Mouse (Mus musculus) neural tube, embryonic 11.5 days (tissue): ENCODE measurements at regions not wholly inside any gene's neighbourhood (a gene's known extent, or its start where the extent isn't known, plus 50 kb on each side); places are given as distances from the start of the nearest gene placed in this dataset.
A peak's percentile ranks its signal among the peaks of the same experiment; 100 is the strongest.

Experiments used
- ATAC-seq: fragments of 200-750 bp; cut with Nextera tagmentation; 2 replicates; pipeline ENCODE4 v1.8.0; 2017; ENCODE audit warnings: moderate number of reproducible peaks, mild to moderate bottlenecking, moderate TSS enrichment, moderate library complexity; ENCODE audit not compliant: insufficient read depth, low FRiP score, low TSS enrichment
- DNase-seq: peaks from one replicate; pipeline ENCODE4 v3.0.0-alpha.2; 2015; ENCODE audit warnings: low spot score
- H3K27ac ChIP-seq: fragments of 300-500 bp; sonication (generic); 2 replicates; pipeline ENCODE4 v1.5.1; 2014; ENCODE audit warnings: low read depth, mild to moderate bottlenecking, low read length
- H3K27me3 ChIP-seq: fragments of 300-500 bp; sonication (generic); 2 replicates; pipeline ENCODE4 v1.6.1; 2014; ENCODE audit warnings: mild to moderate bottlenecking, low read length, mixed read lengths; ENCODE audit not compliant: control insufficient read depth, insufficient read depth
- H3K36me3 ChIP-seq: fragments of 300-500 bp; sonication (generic); 2 replicates; pipeline ENCODE4 v1.6.1; 2014; ENCODE audit warnings: mild to moderate bottlenecking, low read length, moderate library complexity, mixed read lengths; ENCODE audit not compliant: control insufficient read depth, insufficient read depth
- H3K4me1 ChIP-seq: fragments of 300-500 bp; sonication (generic); 2 replicates; pipeline ENCODE4 v1.6.1; 2014; ENCODE audit warnings: low read length, mixed read lengths; ENCODE audit not compliant: control insufficient read depth, insufficient read depth
- H3K4me2 ChIP-seq: fragments of 300-500 bp; sonication (generic); 2 replicates; pipeline ENCODE4 v1.6.1; 2014; ENCODE audit warnings: low read depth, mild to moderate bottlenecking, moderate library complexity
- H3K4me3 ChIP-seq: fragments of 300-500 bp; sonication (generic); 2 replicates; pipeline ENCODE4 v1.5.1; 2014; ENCODE audit warnings: low read depth, low read length
- H3K9ac ChIP-seq: fragments of 300-500 bp; sonication (generic); 2 replicates; pipeline ENCODE4 v1.6.1; 2014; ENCODE audit warnings: mild to moderate bottlenecking, low read length
- H3K9me3 ChIP-seq: fragments of 300-500 bp; sonication (generic); 2 replicates; pipeline ENCODE4 v1.6.1; 2016; ENCODE audit warnings: low read length; ENCODE audit not compliant: control insufficient read depth
- WGBS: fragments of 180-500 bp; shearing (Covaris S2); extraction: QIAGEN DNeasy Blood & Tissue Kit; methylation state at CpG from one replicate; pipeline ENCODE4 v1.1.7; 2014; 5-methylcytosine and 5-hydroxymethylcytosine counted together

- peak overlapping the region; percentile 52 for H3K4me3 ChIP-seq
- no peak overlapping the region for H3K27ac ChIP-seq
- H3K4me1 ChIP-seq: peaks cover 6% of the 10 kb centered on the region; the same call in 1 of the 2 replicates
- peak; percentile 74 for ATAC-seq
- DNase-seq: peak; percentile 64
- no peaks in the 10 kb centered on the region for H3K36me3 ChIP-seq
- peak overlapping the region; percentile 91 for H3K4me2 ChIP-seq
- peak overlapping the region; percentile 59 for H3K9ac ChIP-seq
- H3K27me3 ChIP-seq: peaks cover 13% of the 10 kb centered on the region
- H3K9me3 ChIP-seq: no peaks in the 10 kb centered on the region
- under 1% methylated on average over 56 of the region's 56 CpGs for WGBS
These were observed 98.6 kb downstream of the Amer3 start for GRCm38 (mm10) chr1:34677832-34678733.

- DNase-seq: peak; percentile 25
- Histone ChIP-seq H3K9me3 (no peaks in the 10 kb centered on the region), H3K27me3 (peaks cover 13% of the 10 kb centered on the region), H3K9ac (peak overlapping the region; percentile 59), H3K36me3 (no peaks in the 10 kb centered on the region), H3K4me1 (peaks cover 6% of the 10 kb centered on the region; the same call in 1 of the 2 replicates), H3K4me3 (peak overlapping the region; percentile 52), H3K27ac (no peak overlapping the region), H3K4me2 (peak overlapping the region; percentile 91)
- WGBS: 4% methylated on average over 9 of the region's 9 CpGs
- no peak for ATAC-seq
These were observed 99.2 kb downstream of the Amer3 start for GRCm38 (mm10) chr1:34678734-34679068.

- Histone ChIP-seq H3K27ac (no peak overlapping the region), H3K4me1 (no peaks in the 10 kb centered on the region), H3K36me3 (no peaks in the 10 kb centered on the region), H3K27me3 (no peaks in the 10 kb centered on the region), H3K4me2 (no peak overlapping the region), H3K9me3 (no peaks in the 10 kb centered on the region; the same call in 1 of the 2 replicates), H3K4me3 (no peak overlapping the region), H3K9ac (no peak overlapping the region)
- DNase-seq (no peak), ATAC-seq (no peak)
- WGBS: 69% methylated on average over 2 of the region's 2 CpGs
These were observed 107.1 kb downstream of the Amer3 start for GRCm38 (mm10) chr1:34686539-34686938.

GRCm38 (mm10) chr1:34696533-34696932 lies 117.1 kb downstream of the Amer3 start:
- WGBS: 85% methylated on average over 4 of the region's 4 CpGs
- no peak overlapping the region for H3K27ac ChIP-seq
- H3K27me3 ChIP-seq: no peaks in the 10 kb centered on the region
- no peak overlapping the region for H3K4me3 ChIP-seq
- ATAC-seq: no peak
- no peaks in the 10 kb centered on the region for H3K9me3 ChIP-seq
- no peaks in the 10 kb centered on the region for H3K36me3 ChIP-seq
- H3K9ac ChIP-seq: no peak overlapping the region
- H3K4me2 ChIP-seq: no peak overlapping the region
- DNase-seq: no peak
- no peaks in the 10 kb centered on the region for H3K4me1 ChIP-seq

GRCm38 (mm10) chr1:34700237-34701030 lies 121.0 kb downstream of the Amer3 start:
- ATAC-seq: peak; percentile 41; the same call in 1 of the 2 replicates
- no peaks in the 10 kb centered on the region for H3K36me3 ChIP-seq
- H3K27me3 ChIP-seq: no peaks in the 10 kb centered on the region
- WGBS: 55% methylated on average over 17 of the region's 17 CpGs
- H3K4me3 ChIP-seq: no peak overlapping the region
- no peaks in the 10 kb centered on the region for H3K4me1 ChIP-seq
- no peaks in the 10 kb centered on the region for H3K9me3 ChIP-seq
- peak; percentile 73 for DNase-seq
- H3K4me2 ChIP-seq: no peak overlapping the region
- H3K9ac ChIP-seq: no peak overlapping the region
- no peak overlapping the region for H3K27ac ChIP-seq

GRCm38 (mm10) chr1:34701436-34701835 lies 122.0 kb downstream of the Amer3 start:
- H3K4me2 ChIP-seq: no peak overlapping the region
- no peaks in the 10 kb centered on the region for H3K4me1 ChIP-seq
- DNase-seq (no peak), ATAC-seq (no peak)
- no peak overlapping the region for H3K27ac ChIP-seq
- H3K4me3 ChIP-seq: no peak overlapping the region
- H3K9me3 ChIP-seq: no peaks in the 10 kb centered on the region
- no peak overlapping the region for H3K9ac ChIP-seq
- WGBS: 81% methylated on average over 7 of the region's 7 CpGs
- H3K27me3 ChIP-seq: no peaks in the 10 kb centered on the region
- H3K36me3 ChIP-seq: no peaks in the 10 kb centered on the region

- Histone ChIP-seq H3K27me3 (no peaks in the 10 kb centered on the region), H3K36me3 (no peaks in the 10 kb centered on the region), H3K27ac (no peak overlapping the region), H3K4me3 (no peak overlapping the region), H3K9ac (no peak overlapping the region), H3K4me1 (no peaks in the 10 kb centered on the region), H3K9me3 (no peaks in the 10 kb centered on the region), H3K4me2 (no peak overlapping the region)
- ATAC-seq (no peak), DNase-seq (no peak)
- WGBS: 93% methylated on average over 2 of the region's 2 CpGs
These were observed 129.6 kb downstream of the Amer3 start for GRCm38 (mm10) chr1:34709089-34709488.

- WGBS: 71% methylated on average over 5 of the region's 5 CpGs
- no peak overlapping the region for H3K4me3 ChIP-seq
These were observed 120.2 kb downstream of the Fam168b start for GRCm38 (mm10) chr1:34722674-34723073.

More at GRCm38 (mm10) chr1:34722674-34723073, 120.2 kb downstream of the Fam168b start:
- no peaks in the 10 kb centered on the region for H3K36me3 ChIP-seq
- no peaks in the 10 kb centered on the region for H3K9me3 ChIP-seq
- no peaks in the 10 kb centered on the region for H3K4me1 ChIP-seq
- ATAC-seq (no peak), DNase-seq (no peak)
- no peak overlapping the region for H3K4me2 ChIP-seq
- H3K27ac ChIP-seq: no peak overlapping the region
- no peak overlapping the region for H3K9ac ChIP-seq
- H3K27me3 ChIP-seq: no peaks in the 10 kb centered on the region
